Mouse (Mus musculus) erythroblast, embryonic 14.5 days (primary cell): ENCODE results near the gene Anxa2. TPM values are rescaled to one million over a fixed set of nuclear protein-coding genes. Genes with fewer than 3 reads are reported as not detected.

Experiments used
- H3K27me3 ChIP-seq: 2 replicates; pipeline ENCODE4 v1.6.1; 2012; ENCODE audit warnings: inconsistent platforms; ENCODE audit not compliant: control insufficient read depth
- H3K36me3 ChIP-seq: 2 replicates; pipeline ENCODE4 v1.6.1; 2012; ENCODE audit warnings: mild to moderate bottlenecking, inconsistent platforms; ENCODE audit not compliant: control insufficient read depth
- H3K4me1 ChIP-seq: 2 replicates; pipeline ENCODE4 v1.6.1; 2012; ENCODE audit warnings: inconsistent platforms; ENCODE audit not compliant: control insufficient read depth
- H3K4me3 ChIP-seq: replicated peaks from 2 replicates; pipeline ENCODE3; 2012; ENCODE audit warnings: moderate library complexity, mild to moderate bottlenecking, inconsistent platforms
- H3K9me3 ChIP-seq: 2 replicates; pipeline ENCODE4 v1.6.1; 2012; ENCODE audit warnings: low read length, inconsistent platforms, mixed read lengths; ENCODE audit not compliant: control insufficient read depth
- GATA1 ChIP-seq: IDR thresholded peaks from 2 replicates; pipeline ENCODE4 v1.6.1; 2012; ENCODE audit warnings: low read length, inconsistent platforms, mixed read lengths
- TAL1 ChIP-seq: IDR thresholded peaks from 3 replicates; pipeline ENCODE4 v1.6.1; 2012; ENCODE audit warnings: low read length, inconsistent platforms, mixed read lengths
- polyA plus RNA-seq: library from polyadenylated mRNA; stranded (reverse); fragments of >175 nt; gene quantifications from 2 replicates; pipeline ENCODE4 v1.2.3, GENCODE M21; 2012

Gene Anxa2
- polyA plus RNA-seq, 1 experiment = 0.07 TPM

GRCm38 (mm10) chr9:69470921-69471320, 17.5 kb downstream of the Anxa2 start:
- no peaks in the 10 kb centered on the region for H3K27me3 ChIP-seq
- no peaks in the 10 kb centered on the region; the same call in 1 of the 2 replicates for H3K36me3 ChIP-seq
- H3K4me1 ChIP-seq = no peaks in the 10 kb centered on the region
- H3K4me3 ChIP-seq = no peak overlapping the region
- TF ChIP-seq TAL1 (no peak), GATA1 (no peak)
- H3K9me3 ChIP-seq = no peaks in the 10 kb centered on the region

- H3K9me3 ChIP-seq = no peaks in the 10 kb centered on the region
- no peaks in the 10 kb centered on the region for H3K4me1 ChIP-seq
- H3K27me3 ChIP-seq = no peaks in the 10 kb centered on the region
- H3K36me3 ChIP-seq = no peaks in the 10 kb centered on the region; the same call in 1 of the 2 replicates
- H3K4me3 ChIP-seq = no peak overlapping the region
- TF ChIP-seq GATA1 (no peak), TAL1 (no peak)
Observed at GRCm38 (mm10) chr9:69472724-69473123, 19.3 kb downstream of the Anxa2 start.

- Histone ChIP-seq H3K4me1 (no peaks in the 10 kb centered on the region), H3K36me3 (no peaks in the 10 kb centered on the region; the same call in 1 of the 2 replicates), H3K27me3 (no peaks in the 10 kb centered on the region), H3K9me3 (no peaks in the 10 kb centered on the region), H3K4me3 (no peak overlapping the region)
- TF ChIP-seq TAL1 (no peak), GATA1 (no peak)
Observed at GRCm38 (mm10) chr9:69475873-69476272, 22.5 kb downstream of the Anxa2 start.

GRCm38 (mm10) chr9:69477195-69477823, 23.9 kb downstream of the Anxa2 start:
- no peaks in the 10 kb centered on the region; the same call in 1 of the 2 replicates for H3K36me3 ChIP-seq

DNA sequence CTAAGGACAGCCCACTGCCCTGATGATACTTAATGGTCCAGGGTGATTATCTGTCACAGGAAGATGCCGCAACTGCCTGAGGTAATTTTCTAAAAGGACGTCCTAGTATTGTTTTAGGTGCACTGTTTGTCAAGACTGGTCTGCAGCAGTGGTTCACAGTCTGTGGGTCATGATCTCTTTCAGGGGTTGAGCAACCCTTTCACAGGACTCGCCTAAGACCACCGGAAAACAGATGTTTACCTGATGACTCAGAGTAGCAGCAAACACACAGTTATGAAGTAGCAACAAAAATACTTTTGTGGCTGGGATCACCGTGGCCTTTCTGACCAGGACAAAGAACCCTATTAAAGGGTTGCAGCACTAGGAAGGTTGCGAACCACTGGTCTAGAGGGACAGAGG, 24.4 kb downstream of the Anxa2 start:
- no peaks in the 10 kb centered on the region for H3K27me3 ChIP-seq
- no peaks in the 10 kb centered on the region; the same call in 1 of the 2 replicates for H3K36me3 ChIP-seq
- no peak for TF ChIP-seq GATA1
- no peak for TF ChIP-seq TAL1
- no peak overlapping the region for H3K4me3 ChIP-seq
- no peaks in the 10 kb centered on the region for H3K4me1 ChIP-seq
- H3K9me3 ChIP-seq = no peaks in the 10 kb centered on the region

More at GRCm38 (mm10) chr9:69477195-69477823, 23.9 kb downstream of the Anxa2 start:
- Histone ChIP-seq H3K4me3 (no peak overlapping the region), H3K4me1 (no peaks in the 10 kb centered on the region), H3K27me3 (no peaks in the 10 kb centered on the region), H3K9me3 (no peaks in the 10 kb centered on the region)
- TF ChIP-seq TAL1 = no peak

DNA sequence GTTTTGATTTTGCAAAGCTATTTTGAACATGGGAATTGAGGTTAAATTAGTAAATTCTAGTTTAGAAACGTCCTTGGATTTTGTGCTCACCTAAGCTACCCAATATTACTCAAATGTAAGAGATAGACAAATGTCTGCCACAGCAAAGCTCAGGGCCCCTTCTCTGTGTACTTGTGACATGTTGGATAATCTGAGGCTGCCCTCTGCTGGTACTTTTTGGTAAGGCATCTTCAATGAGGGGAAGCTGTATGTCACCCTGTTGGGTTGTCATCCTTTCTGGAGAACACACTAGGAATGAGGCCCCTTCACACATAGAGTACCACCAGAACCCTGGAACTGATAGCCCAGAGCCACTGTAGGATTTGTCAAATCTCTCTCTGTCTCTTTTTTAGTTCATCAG, 26.9 kb downstream of the Anxa2 start:
- Histone ChIP-seq H3K9me3 (no peaks in the 10 kb centered on the region), H3K4me1 (no peaks in the 10 kb centered on the region), H3K36me3 (peaks cover 3% of the 10 kb centered on the region; the same call in 1 of the 2 replicates), H3K4me3 (no peak overlapping the region), H3K27me3 (no peaks in the 10 kb centered on the region)
- no peak for TF ChIP-seq TAL1

- H3K4me1 ChIP-seq = no peaks in the 10 kb centered on the region
- H3K9me3 ChIP-seq = no peaks in the 10 kb centered on the region
- H3K27me3 ChIP-seq = no peaks in the 10 kb centered on the region
- H3K4me3 ChIP-seq = no peak overlapping the region
- peaks cover 13% of the 10 kb centered on the region; the same call in 1 of the 2 replicates for H3K36me3 ChIP-seq
- TF ChIP-seq TAL1 (no peak), GATA1 (no peak)
Observed at GRCm38 (mm10) chr9:69483811-69484210, 30.4 kb downstream of the Anxa2 start.

DNA sequence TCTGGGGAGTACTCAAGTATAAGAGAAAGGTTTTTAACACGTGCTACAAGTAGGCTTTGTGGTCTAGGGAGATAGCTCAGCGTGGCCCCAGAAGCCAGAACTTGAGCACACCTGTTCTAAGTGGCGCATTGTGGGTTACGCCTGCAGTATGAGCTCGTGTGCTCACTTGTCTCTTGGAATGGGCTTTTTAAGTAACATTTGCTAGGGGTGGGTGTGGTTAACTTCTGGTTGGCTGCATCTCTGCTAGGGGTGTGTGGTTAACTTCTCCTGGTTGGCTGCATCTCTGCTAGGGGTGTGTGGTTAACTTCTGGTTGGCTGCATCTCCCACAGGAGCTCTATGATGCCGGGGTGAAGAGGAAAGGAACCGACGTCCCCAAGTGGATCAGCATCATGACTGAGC, 32.7 kb downstream of the Anxa2 start:
- Histone ChIP-seq H3K36me3 (peaks cover 17% of the 10 kb centered on the region; the same call in 1 of the 2 replicates), H3K27me3 (no peaks in the 10 kb centered on the region), H3K4me1 (no peaks in the 10 kb centered on the region), H3K4me3 (no peak overlapping the region), H3K9me3 (no peaks in the 10 kb centered on the region)
- no peak for TF ChIP-seq TAL1
- no peak for TF ChIP-seq GATA1

DNA sequence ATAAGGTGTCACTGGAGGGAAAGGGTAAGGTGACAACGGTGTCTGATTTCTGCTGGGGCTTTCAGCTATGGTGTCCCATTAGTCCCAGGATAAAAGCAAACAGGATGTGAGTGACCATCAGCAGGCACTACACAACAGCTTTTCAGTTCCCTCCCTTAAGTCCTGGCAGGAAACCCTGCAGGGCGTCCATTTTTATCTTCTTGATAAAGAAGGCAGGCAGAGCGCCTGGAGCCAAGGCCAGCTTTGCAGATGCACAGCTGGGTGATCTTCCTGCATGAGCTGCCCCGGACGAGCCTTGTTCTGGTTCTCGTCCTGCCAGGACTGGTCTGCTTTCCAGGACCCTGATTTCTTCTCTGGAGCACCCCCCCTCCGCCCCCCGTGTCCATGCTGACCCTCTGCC, 35.1 kb downstream of the Anxa2 start:
- no peak overlapping the region for H3K4me3 ChIP-seq
- TF ChIP-seq GATA1 (no peak), TAL1 (no peak)
- H3K27me3 ChIP-seq = no peaks in the 10 kb centered on the region
- H3K4me1 ChIP-seq = no peaks in the 10 kb centered on the region
- peaks cover 9% of the 10 kb centered on the region for H3K9me3 ChIP-seq
- peaks cover 19% of the 10 kb centered on the region; the same call in 1 of the 2 replicates for H3K36me3 ChIP-seq

DNA sequence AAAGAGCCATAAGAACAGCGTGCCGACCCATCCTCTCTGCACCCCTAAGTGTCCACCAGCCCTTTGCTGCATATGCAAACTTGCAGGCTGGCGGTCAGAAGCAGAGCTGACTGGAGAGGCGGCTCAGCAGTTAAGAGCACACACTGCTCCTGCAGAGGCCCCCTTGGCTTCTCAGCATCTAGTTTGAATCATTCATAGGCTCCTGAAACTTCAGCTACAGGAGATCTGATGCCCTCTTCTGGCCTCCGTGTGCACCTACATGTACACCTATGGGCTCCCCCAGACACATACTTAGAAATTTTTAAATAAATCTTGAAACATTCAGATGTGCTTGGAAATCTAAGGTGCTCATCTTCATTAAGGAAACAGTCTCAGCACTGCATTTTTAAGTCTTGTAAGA, 35.6 kb downstream of the Anxa2 start:
- Histone ChIP-seq H3K4me3 (no peak overlapping the region), H3K9me3 (peaks cover 9% of the 10 kb centered on the region), H3K4me1 (no peaks in the 10 kb centered on the region), H3K36me3 (peaks cover 19% of the 10 kb centered on the region; the same call in 1 of the 2 replicates), H3K27me3 (no peaks in the 10 kb centered on the region)
- TF ChIP-seq GATA1 (no peak), TAL1 (no peak)
